Mouse (Mus musculus) cerebellum, postnatal 36 days (tissue): ENCODE results near the gene Rpl13a.

Experiments used
- DNase-seq, 2 experiments: peaks; one replicate each; pipeline ENCODE4 v3.0.0; 2021 to 2022; ENCODE audit warnings: mixed read lengths in 2 of 2

Gene Rpl13a

GRCm38 (mm10) chr7:45086084-45086483 is 42.5 kb downstream of the Rpl13a start:
- DNase-seq = no peak

- DNase-seq = no peak
These were observed 45.2 kb downstream of the Rpl13a start for GRCm38 (mm10) chr7:45083300-45083890.

- DNase-seq = no peak
These were observed 45.9 kb downstream of the Rpl13a start for GRCm38 (mm10) chr7:45082401-45083299.

- no peak for DNase-seq
These were observed 47.5 kb downstream of the Rpl13a start for GRCm38 (mm10) chr7:45081016-45081415.

- peak; percentile 88 to 93 for DNase-seq
These were observed 48.7 kb downstream of the Rpl13a start for GRCm38 (mm10) chr7:45079856-45080255.

GRCm38 (mm10) chr7:45078513-45078912 is 50.0 kb downstream of the Rpl13a start:
- DNase-seq = peak; percentile 71 to 74

- DNase-seq = no peak
These were observed 50.7 kb downstream of the Rpl13a start for GRCm38 (mm10) chr7:45077829-45078228.

GRCm38 (mm10) chr7:45077322-45077721 is 51.2 kb downstream of the Rpl13a start:
- DNase-seq = no peak

GRCm38 (mm10) chr7:45076501-45076900 is 52.1 kb downstream of the Rpl13a start:
- no peak for DNase-seq
